Mouse (Mus musculus) A20 (cell line): ENCODE results near the gene Med15.

Experiments used
- DNase-seq: peaks from one replicate; pipeline ENCODE4 v3.0.0-alpha.2; 2011; ENCODE audit warnings: low read depth, low spot score

The Med15 gene

GRCm38 (mm10) chr16:17617922-17618565, 114.6 kb downstream of the Med15 start:
- peak; percentile 80 for DNase-seq

DNA sequence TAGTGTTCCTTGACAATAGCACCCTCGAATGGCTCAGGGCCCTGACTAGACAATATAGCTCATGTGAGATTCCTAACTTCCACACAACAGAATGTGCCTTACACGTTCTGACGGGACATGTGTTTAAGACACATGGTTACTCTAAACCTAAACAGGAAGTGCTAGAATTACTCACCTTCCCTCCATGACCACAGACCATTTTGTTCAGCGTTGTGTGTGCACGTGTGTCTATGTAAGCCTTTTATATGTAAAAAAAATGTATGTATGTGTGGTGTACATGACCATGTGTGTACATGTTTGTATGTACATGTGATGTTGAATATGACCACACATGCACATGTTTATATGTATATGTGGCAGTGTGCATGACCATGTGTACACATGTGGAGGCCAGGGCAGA, 116.5 kb downstream of the Med15 start:
- DNase-seq, result no peak

DNA sequence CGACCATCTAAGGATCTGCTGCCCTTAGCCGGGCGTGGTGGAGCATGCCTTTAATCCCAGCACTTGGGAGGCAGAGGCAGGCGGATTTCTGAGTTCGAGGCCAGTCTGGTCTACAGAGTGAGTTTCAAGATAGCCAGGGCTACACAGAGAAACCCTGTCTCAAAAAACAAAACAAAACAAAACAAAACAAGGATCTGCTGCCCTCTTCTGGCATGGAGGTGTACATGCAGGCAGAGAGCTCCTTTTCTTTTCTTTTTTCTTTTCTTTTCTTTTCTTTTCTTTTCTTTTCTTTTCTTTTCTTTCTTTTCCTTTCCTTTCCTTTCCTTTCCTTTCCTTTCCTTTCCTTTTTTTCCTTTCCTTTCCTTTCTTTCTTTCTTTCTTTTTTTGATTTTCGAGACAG, 118.0 kb downstream of the Med15 start:
- peak; percentile 22 for DNase-seq

DNA sequence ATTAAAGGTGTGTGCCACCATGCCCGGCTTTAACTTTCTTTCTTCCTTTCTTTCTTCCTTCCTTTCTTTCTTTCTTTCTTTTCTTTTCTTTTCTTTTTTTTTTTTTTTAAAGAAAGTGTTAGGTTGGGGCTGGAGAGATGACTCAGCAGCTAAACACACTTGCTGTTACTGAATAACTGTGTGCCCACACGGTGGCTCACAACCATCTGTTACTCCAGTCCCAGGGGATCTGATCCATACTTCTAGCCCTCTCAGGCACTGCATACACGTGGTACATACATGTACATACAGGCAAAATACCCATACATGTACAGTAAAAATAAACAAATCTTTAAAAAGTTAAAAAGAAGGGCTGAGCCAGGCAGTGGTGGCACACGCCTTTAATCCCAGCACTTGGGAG, 121.3 kb downstream of the Med15 start:
- no peak for DNase-seq

GRCm38 (mm10) chr16:17605684-17606083, 127.0 kb downstream of the Med15 start:
- DNase-seq, result no peak

DNA sequence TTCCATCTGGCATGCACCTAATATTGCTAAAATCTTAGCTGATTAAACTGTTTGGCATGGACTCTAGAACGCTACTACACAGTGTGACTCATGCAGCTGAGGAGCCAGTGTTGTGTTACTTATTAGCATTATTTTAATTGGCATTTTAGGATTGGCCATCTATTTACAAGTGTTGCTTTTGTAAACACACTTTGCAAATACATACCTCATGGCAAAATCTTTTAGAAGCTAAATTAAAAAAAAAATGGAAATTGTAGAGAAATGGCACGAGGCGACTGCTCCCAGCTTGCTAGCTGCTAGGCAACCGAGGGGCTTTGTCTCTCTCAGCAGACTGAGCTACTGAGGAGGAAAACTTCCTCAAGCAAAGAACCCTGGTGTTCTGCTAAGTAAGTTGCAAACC, 127.8 kb downstream of the Med15 start:
- no peak for DNase-seq
